Mouse (Mus musculus): ENCODE data around the gene Nrip1. TPM values are rescaled to one million over a fixed set of nuclear protein-coding genes. Genes with fewer than 3 reads are reported as not detected.
A peak's percentile ranks its signal among the peaks of the same experiment; 100 is the strongest.

The Nrip1 gene
- total RNA-seq, 2 experiments from 2014 or later: 36.7 to 37.0 TPM

- DNase-seq: no peak
- intact Hi-C loops (cut with DNase I; ENCODE audit: low total_unique reads): no loop called here
These were observed 52.0 kb downstream of the Nrip1 start for GRCm38 (mm10) chr16:76321527-76322165.

- intact Hi-C loops (cut with DNase I; ENCODE audit: low total_unique reads): no loop called here
- DNase-seq: no peak
These were observed 53.5 kb downstream of the Nrip1 start for GRCm38 (mm10) chr16:76320118-76320473.

GRCm38 (mm10) chr16:76319364-76320117 lies 54.1 kb downstream of the Nrip1 start:
- intact Hi-C loops (cut with DNase I; ENCODE audit: low total_unique reads): no loop called here

DNA sequence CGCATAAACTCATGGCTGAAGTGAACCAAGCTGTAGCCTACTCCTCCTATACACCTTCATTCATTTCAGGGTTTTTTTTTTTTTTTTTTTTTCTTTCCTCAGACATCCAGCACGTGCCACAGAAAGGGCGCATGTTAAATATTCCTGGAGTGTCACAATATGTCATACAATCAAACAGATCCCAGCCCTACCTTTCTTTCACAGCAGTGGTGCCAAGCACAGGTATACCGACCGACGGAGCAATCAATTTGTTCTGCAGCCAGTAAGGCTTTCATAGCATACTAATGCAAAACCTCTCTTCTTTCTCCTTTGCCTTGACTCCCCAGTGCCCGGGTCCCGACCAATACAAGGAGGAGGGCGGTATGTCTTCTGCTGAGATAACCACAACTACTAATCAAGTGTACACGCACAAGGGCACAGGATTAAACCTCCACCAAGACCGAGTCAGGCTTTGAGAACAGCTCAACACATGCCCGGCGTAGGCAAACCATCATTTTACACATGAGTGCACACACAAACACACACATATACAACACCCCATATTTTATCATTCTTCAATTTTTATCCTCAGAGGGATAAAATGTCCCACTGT lies 55.2 kb downstream of the Nrip1 start:
- intact Hi-C loops (cut with DNase I; ENCODE audit: low total_unique reads): no loop called here
- DNase-seq: no peak

More at GRCm38 (mm10) chr16:76319364-76320117, 54.1 kb downstream of the Nrip1 start:
- DNase-seq: no peak

GRCm38 (mm10) chr16:76316940-76317822 lies 56.4 kb downstream of the Nrip1 start:
- DNase-seq: no peak
- intact Hi-C loops (cut with DNase I; ENCODE audit: low total_unique reads): no loop called here

DNA sequence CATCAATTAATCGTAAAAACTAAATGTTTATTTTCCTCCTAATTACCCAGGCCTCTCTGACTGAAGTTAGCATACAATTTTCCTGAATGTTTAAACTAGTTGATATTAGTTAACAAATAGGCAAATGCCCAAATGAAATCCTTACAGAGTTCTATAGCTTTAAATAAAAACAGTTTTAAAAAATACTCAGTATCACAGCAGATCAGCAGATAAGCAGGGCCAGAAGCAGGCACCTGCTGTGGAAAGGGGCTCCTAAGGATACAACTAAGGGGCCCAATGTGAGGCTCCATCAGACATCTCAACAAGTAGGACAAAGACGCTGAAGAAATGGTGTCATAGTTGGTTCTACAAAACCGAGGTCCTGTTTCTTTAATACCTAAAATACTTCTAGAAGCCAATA lies 58.0 kb downstream of the Nrip1 start:
- DNase-seq: no peak
- intact Hi-C loops (cut with DNase I; ENCODE audit: low total_unique reads): no loop called here

- intact Hi-C loops (cut with DNase I; ENCODE audit: low total_unique reads): no loop called here
- DNase-seq: no peak
These were observed 59.3 kb downstream of the Nrip1 start for GRCm38 (mm10) chr16:76314013-76314950.

DNA sequence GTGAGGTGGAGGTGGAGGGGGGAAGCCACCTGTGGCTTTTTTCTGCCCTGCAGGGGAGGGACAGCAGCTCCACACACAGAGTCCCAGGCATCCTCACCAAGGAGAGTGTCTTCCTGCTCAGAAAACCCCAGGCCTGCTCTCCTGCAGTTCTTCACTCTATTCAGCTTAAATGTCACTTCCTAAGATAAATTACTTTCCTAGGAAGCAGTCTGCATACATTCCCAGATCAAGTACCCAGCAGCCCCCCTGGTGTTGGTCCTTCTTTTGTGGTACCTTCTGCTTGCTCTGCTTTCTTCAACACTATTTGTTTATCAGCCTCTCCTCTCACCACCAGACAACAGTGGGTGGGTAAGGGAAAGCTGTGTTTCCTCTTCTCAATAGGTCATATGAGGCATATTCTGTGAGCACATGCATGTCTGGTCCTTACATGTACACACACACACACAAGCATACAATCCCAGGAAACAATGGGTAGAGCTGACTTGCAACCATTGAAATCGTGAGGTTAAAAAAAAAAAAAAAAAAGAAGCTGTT lies 60.7 kb downstream of the Nrip1 start:
- intact Hi-C loops (cut with DNase I; ENCODE audit: low total_unique reads): no loop called here
- no peak for DNase-seq

GRCm38 (mm10) chr16:76310791-76311190 lies 62.8 kb downstream of the Nrip1 start:
- DNase-seq: no peak
- intact Hi-C loops (cut with DNase I; ENCODE audit: low total_unique reads): no loop called here

- intact Hi-C loops (cut with DNase I; ENCODE audit: low total_unique reads): no loop called here
- DNase-seq: no peak
These were observed 63.3 kb downstream of the Nrip1 start for GRCm38 (mm10) chr16:76310286-76310685.

GRCm38 (mm10) chr16:76309280-76309679 lies 64.3 kb downstream of the Nrip1 start:
- intact Hi-C loops (cut with DNase I; ENCODE audit: low total_unique reads): loop anchor here (10.0 kb wide), 1 partner anchor 56 kb away; no protein-coding TSS in a partner anchor
- DNase-seq: no peak

DNA sequence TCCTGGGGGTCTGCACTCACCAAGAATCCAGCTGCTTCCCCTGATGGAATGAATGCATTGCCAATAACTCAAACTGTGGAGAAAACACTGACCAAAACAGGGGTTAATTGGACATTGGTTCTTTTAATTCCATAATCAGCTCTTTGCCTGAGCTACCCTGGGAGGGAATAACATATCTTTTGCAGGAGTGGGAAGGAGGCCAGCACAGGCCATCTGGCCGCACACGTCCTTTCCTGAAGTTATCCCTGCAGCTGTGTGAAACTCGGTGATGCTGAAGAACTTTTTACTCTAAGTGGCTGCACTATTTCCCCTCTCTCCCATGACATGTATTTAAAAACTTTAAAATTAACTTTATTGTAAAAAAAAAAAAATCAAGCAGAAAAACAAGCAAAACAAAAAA lies 66.6 kb downstream of the Nrip1 start:
- intact Hi-C loops (cut with DNase I; ENCODE audit: low total_unique reads): loop anchor here (10.0 kb wide), 1 partner anchor 58 kb away; no protein-coding TSS in a partner anchor
- peak; percentile 43 for DNase-seq

GRCm38 (mm10) chr16:76306446-76306845 lies 67.2 kb downstream of the Nrip1 start:
- no peak for DNase-seq
- intact Hi-C loops (cut with DNase I; ENCODE audit: low total_unique reads): loop anchor here (10.0 kb wide), 1 partner anchor 58 kb away; no protein-coding TSS in a partner anchor

GRCm38 (mm10) chr16:76303436-76303835 lies 70.2 kb downstream of the Nrip1 start:
- DNase-seq: no peak
- intact Hi-C loops (cut with DNase I; ENCODE audit: low total_unique reads): loop anchor here (10.0 kb wide), 1 partner anchor 61 kb away; no protein-coding TSS in a partner anchor

DNA sequence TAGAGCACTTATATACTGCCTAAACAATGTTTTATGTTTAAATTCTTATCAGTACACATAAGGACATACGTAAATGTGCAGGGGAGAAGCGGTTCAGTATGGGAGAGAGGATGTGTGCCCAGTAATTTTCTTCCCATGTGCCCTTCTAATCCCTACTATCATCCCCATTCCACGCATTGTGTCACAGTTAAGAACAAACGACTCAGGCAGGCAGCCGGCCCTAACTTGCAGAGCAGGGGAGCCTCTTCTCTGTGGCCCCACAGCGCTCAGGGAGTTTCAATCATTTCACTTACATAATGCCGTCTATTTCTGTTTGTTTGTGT lies 71.9 kb downstream of the Nrip1 start:
- DNase-seq: no peak
- intact Hi-C loops (cut with DNase I; ENCODE audit: low total_unique reads): loop anchor here (10.0 kb wide), 1 partner anchor 63 kb away; no protein-coding TSS in a partner anchor

- DNase-seq: no peak
These were observed 72.4 kb downstream of the Nrip1 start for GRCm38 (mm10) chr16:76301037-76301727.

DNA sequence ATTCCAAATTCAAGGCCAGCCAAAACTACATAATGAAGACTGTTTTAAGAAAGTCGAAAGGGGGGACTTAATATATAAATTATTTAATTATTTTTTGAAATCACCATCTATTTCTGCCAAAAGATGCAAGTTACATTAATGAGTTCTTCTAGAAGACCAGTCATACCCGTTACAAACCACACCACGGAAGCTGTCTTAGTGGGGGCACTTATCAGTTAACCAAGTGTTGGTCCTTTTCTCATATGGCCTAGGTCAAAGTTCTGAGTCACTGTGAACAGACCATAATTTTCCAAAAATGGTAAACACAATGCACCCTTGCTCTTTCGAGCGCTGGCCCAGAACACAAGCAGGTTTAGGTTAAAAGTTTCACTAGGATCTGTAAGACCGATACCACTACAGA lies 73.2 kb downstream of the Nrip1 start:
- intact Hi-C loops (cut with DNase I; ENCODE audit: low total_unique reads): loop anchor here (10.0 kb wide), 1 partner anchor 64 kb away; no protein-coding TSS in a partner anchor
- DNase-seq: no peak

More at GRCm38 (mm10) chr16:76301037-76301727, 72.4 kb downstream of the Nrip1 start:
- intact Hi-C loops (cut with DNase I; ENCODE audit: low total_unique reads): loop anchor here (10.0 kb wide), 1 partner anchor 64 kb away; no protein-coding TSS in a partner anchor

DNA sequence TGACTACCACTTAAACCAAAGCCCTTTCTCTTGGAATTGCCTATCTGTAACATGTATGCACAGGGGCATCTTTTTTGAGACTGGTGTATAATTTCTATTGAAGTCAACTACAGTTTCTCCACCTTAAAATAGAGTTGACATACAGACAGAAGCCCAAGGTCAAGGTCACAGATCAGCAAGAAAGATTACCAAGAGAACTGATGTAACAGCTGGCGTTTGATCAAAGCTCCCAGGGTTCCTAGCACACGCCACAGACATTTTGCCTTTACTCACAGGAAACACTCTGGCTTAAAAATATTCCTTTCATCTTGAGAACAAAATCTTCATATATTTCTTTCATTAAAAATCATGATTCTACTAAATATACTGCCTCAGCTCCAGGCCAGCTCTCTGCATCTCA lies 74.1 kb downstream of the Nrip1 start:
- intact Hi-C loops (cut with DNase I; ENCODE audit: low total_unique reads): no loop called here
- no peak for DNase-seq
